Mouse (Mus musculus): ENCODE measurements around the gene Txnrd1.

The Txnrd1 gene

GRCm38 (mm10) chr10:82923547-82923946, 89.8 kb downstream of the Txnrd1 start:
- DNase-seq, result no peak

GRCm38 (mm10) chr10:82924750-82925149, 91.0 kb downstream of the Txnrd1 start:
- DNase-seq, result no peak

GRCm38 (mm10) chr10:82925624-82926023, 91.9 kb downstream of the Txnrd1 start:
- DNase-seq, result no peak

DNA sequence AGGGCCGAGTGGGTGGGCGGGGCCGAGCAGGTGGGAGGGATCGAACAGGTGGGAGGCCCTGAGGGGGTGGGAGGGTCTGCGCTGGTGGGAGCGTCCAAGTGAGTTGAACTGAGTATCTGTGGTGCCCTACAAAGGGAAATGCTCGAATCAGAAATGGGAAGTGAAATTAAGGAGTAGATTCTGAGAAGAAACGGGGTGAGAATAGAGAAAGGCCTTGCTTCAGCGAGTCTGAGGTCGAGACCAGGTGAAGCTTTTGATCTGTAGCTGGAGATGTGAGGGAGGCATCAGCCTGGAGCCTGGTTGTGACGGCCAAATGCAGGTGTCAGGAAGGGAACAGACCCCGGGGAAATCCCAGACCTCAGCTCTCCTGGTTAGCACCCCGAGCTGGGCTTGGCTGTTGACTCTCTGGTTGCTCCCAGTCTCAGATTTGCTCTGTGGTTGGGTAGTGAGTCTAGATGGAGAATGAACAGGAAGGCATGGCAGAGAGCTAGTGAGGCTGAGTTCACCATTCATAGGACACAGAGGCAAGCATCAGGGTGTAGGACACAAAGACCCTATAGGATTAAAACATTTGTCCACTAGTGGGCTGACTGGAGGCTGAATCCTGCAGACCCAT, 101.4 kb downstream of the Txnrd1 start:
- no peak for DNase-seq

- DNase-seq, result no peak
Measured at GRCm38 (mm10) chr10:82935774-82936173, 102.0 kb downstream of the Txnrd1 start.

Data from lung, postnatal 10 days (tissue).